Mouse (Mus musculus) R1 (cell line): ENCODE data around the gene Olfr1382.
"Not testable (repeated sequence)": the region's sequence is repeated elsewhere in the genome, so short reads cannot be mapped to it uniquely, and the experiment has no call there.

Experiments used
- DNase-seq: peaks from one replicate; pipeline ENCODE4 v3.0.0-alpha.2; 2018; ENCODE audit warnings: low read depth, low spot score

The Olfr1382 gene

GRCm38 (mm10) chr11:49527947-49528346, at the start of gene Olfr1382:
Olfr1382 (plus strand) TSS chr11:49528247.
- DNase-seq: no peak

GRCm38 (mm10) chr11:49485973-49486372, 42.1 kb upstream of the Olfr1382 start:
- DNase-seq: peak; percentile 2

- not testable (repeated sequence) for DNase-seq
Observed at GRCm38 (mm10) chr11:49488770-49489169, 39.3 kb upstream of the Olfr1382 start, which contains the start of gene Olfr1385. Olfr1385 (plus strand) TSS chr11:49489070.

GRCm38 (mm10) chr11:49518086-49518485, 10.0 kb upstream of the Olfr1382 start:
- no peak for DNase-seq

GRCm38 (mm10) chr11:49519348-49519747, 8.7 kb upstream of the Olfr1382 start, which contains the start of gene Olfr1383:
Olfr1383 (plus strand) TSS chr11:49519648.
- no peak for DNase-seq

GRCm38 (mm10) chr11:49532761-49533160, 4.7 kb downstream of the Olfr1382 start:
- no peak for DNase-seq

- DNase-seq: peak; percentile 54
Observed at GRCm38 (mm10) chr11:49536631-49537030, 8.6 kb downstream of the Olfr1382 start.

- not testable (repeated sequence) for DNase-seq
Observed at GRCm38 (mm10) chr11:49543149-49543548, 15.1 kb downstream of the Olfr1382 start, which contains the start of gene Olfr1381. Olfr1381 (plus strand) TSS chr11:49543449.

GRCm38 (mm10) chr11:49554033-49554432, 26.0 kb downstream of the Olfr1382 start:
- DNase-seq: peak; percentile 41

- DNase-seq: peak; percentile 43
Observed at GRCm38 (mm10) chr11:49556578-49556977, 28.5 kb downstream of the Olfr1382 start, which contains the start of gene Olfr1380. Olfr1380 (plus strand) TSS chr11:49556878.

GRCm38 (mm10) chr11:49575054-49575453, 47.0 kb downstream of the Olfr1382 start:
- DNase-seq: peak; percentile 53

- not testable (repeated sequence) for DNase-seq
Observed at GRCm38 (mm10) chr11:49580452-49580851, 52.4 kb downstream of the Olfr1382 start.
